Mouse (Mus musculus) lung, postnatal 0 days (tissue): ENCODE results near the gene Nat9.

Experiments
- CTCF ChIP-seq: IDR thresholded peaks from 2 replicates; pipeline ENCODE4 v1.5.1; 2016; ENCODE audit warnings: antibody characterized with exemption, mild to moderate bottlenecking
- EP300 ChIP-seq: IDR thresholded peaks from 2 replicates; pipeline ENCODE4 v1.6.1; 2016; ENCODE audit warnings: antibody characterized with exemption, mild to moderate bottlenecking, control low read depth

DNA sequence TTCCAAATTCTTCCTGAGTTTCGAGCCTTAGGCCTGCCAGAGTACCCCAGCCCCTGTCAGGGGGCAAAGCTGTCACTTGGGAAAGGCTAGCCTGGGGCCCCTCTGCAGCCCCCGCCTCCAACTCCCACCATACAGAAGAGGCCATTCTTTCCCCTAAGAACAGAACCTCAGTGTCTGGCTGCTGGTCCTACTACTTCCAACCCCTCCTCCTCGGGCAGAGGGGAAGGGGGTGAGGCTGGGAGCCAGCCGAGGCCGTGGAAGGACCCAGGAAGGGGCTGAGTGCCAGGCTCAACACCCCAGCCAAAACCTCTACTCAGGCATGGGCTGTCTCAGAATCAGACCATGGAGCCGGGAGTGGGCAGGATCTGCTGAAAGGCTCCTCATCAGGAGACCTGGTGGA, 8.5 kb downstream of the Nat9 start:
- TF ChIP-seq CTCF, result no peak
- no peak for TF ChIP-seq EP300
